Mouse (Mus musculus) lung, postnatal 0 days (tissue): ENCODE measurements around the gene Olfr389. TPM values are rescaled to one million over a fixed set of nuclear protein-coding genes. Genes with fewer than 3 reads are reported as not detected.

ENCODE experiments used
- ATAC-seq: fragments of 200-750 bp; cut with Nextera tagmentation; 2 replicates; pipeline ENCODE4 v1.8.0; 2017; ENCODE audit warnings: moderate library complexity
- DNase-seq: peaks from one replicate; pipeline ENCODE4 v3.0.0-alpha.2; 2016; ENCODE audit warnings: low spot score
- H3K27ac ChIP-seq: fragments of 300-500 bp; sonication (generic); 2 replicates; pipeline ENCODE4 v1.5.1; 2014; ENCODE audit warnings: antibody characterized with exemption, mild to moderate bottlenecking, low read length, mixed read lengths
- H3K27me3 ChIP-seq: fragments of 300-500 bp; sonication (generic); replicated peaks from 2 replicates; pipeline ENCODE4 v1.6.1; 2014; ENCODE audit warnings: low read length, mixed read lengths; ENCODE audit not compliant: insufficient read depth
- H3K36me3 ChIP-seq: fragments of 300-500 bp; sonication (generic); 2 replicates; pipeline ENCODE4 v1.6.1; 2014; ENCODE audit warnings: low read length, mixed read lengths; ENCODE audit not compliant: insufficient read depth
- H3K4me1 ChIP-seq: fragments of 300-500 bp; sonication (generic); 2 replicates; pipeline ENCODE4 v1.6.1; 2014; ENCODE audit warnings: antibody characterized with exemption, low read depth, low read length, mixed read lengths; ENCODE audit not compliant: insufficient read depth
- H3K4me2 ChIP-seq: fragments of 300-500 bp; sonication (generic); replicated peaks from 2 replicates; pipeline ENCODE4 v1.6.1; 2014; ENCODE audit warnings: low read depth, mild to moderate bottlenecking, low read length, moderate library complexity, mixed read lengths
- H3K4me3 ChIP-seq: fragments of 300-500 bp; sonication (generic); 2 replicates; pipeline ENCODE4 v1.5.1; 2014; ENCODE audit warnings: low read depth, low read length
- H3K9ac ChIP-seq: fragments of 300-500 bp; sonication (generic); replicated peaks from 2 replicates; pipeline ENCODE4 v1.6.1; 2014; ENCODE audit warnings: low read depth, mild to moderate bottlenecking
- H3K9me3 ChIP-seq: fragments of 300-500 bp; sonication (generic); 2 replicates; pipeline ENCODE4 v1.6.1; 2016; ENCODE audit warnings: low read length, mixed read lengths
- CTCF ChIP-seq: IDR thresholded peaks from 2 replicates; pipeline ENCODE4 v1.5.1; 2016; ENCODE audit warnings: antibody characterized with exemption, mild to moderate bottlenecking
- EP300 ChIP-seq: IDR thresholded peaks from 2 replicates; pipeline ENCODE4 v1.6.1; 2016; ENCODE audit warnings: antibody characterized with exemption, mild to moderate bottlenecking, control low read depth
- WGBS: fragments of 180-500 bp; shearing (Covaris S2); extraction: QIAGEN DNeasy Blood & Tissue Kit; methylation state at CpG from one replicate; pipeline ENCODE4 v1.1.7; 2014; 5-methylcytosine and 5-hydroxymethylcytosine counted together
- polyA plus RNA-seq: library from polyadenylated mRNA; unstranded; fragments of >200 nt; fragmentation: Nextera tagmentation; extraction: Ambion mirVana; gene quantifications from 2 replicates; pipeline ENCODE4 v1.2.1, GENCODE M21; 2015

The Olfr389 gene
- polyA plus RNA-seq = not detected in 2 replicates

DNA sequence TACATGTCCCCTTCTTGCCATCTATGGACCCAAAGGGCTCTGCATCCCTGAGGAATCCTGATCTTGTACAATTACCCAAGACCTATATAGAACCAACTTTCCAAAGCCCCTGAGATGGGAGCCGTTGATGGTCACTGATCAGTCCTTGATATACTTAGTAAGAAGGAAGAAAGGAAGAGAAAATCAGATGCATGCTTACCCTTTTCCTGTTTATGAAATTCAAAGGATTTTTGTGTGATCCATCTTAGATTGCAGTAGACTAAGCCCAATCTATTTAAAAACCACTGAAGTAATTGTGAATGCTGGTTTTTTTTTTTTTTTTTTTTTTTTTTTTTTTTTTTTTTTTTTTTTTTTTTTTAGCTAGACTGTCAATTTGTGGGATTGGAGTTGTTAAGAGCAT is at the start of gene Olfr389:
Gene Olfr389, minus strand, starts transcription at position 101 of the 400 bp plus-strand sequence.
- Histone ChIP-seq H3K9me3 (no peaks in the 10 kb centered on the region), H3K4me2 (no peak within 1 kb of the TSS), H3K36me3 (no peaks in the 10 kb centered on the region), H3K27me3 (no peaks in the 10 kb centered on the region), H3K9ac (no peak within 1 kb of the TSS), H3K27ac (no peak within 1 kb of the TSS), H3K4me1 (no peaks in the 10 kb centered on the region), H3K4me3 (no peak within 1 kb of the TSS)
- no peak for TF ChIP-seq EP300
- TF ChIP-seq CTCF = no peak
- no peak for DNase-seq
- WGBS = 81% methylated on average over 1 of the region's 1 CpGs
- ATAC-seq = no peak

GRCm38 (mm10) chr11:73816949-73817348 is 36.4 kb upstream of the Olfr389 start, which contains the start of gene Olfr392:
Olfr392 (minus strand) TSS chr11:73817049.
- no peak for ATAC-seq
- TF ChIP-seq EP300 = no peak
- TF ChIP-seq CTCF = no peak

GRCm38 (mm10) chr11:73802952-73803351 is 22.4 kb upstream of the Olfr389 start, which contains the start of gene Olfr391-ps:
Olfr391-ps (minus strand) TSS chr11:73803052.
- Histone ChIP-seq H3K36me3 (no peaks in the 10 kb centered on the region), H3K4me1 (no peaks in the 10 kb centered on the region), H3K9ac (no peak within 1 kb of the TSS), H3K9me3 (no peaks in the 10 kb centered on the region), H3K4me3 (no peak within 1 kb of the TSS), H3K27ac (no peak within 1 kb of the TSS), H3K4me2 (no peak within 1 kb of the TSS), H3K27me3 (no peaks in the 10 kb centered on the region)
- TF ChIP-seq EP300 = no peak
- TF ChIP-seq CTCF = no peak
- ATAC-seq (no peak), DNase-seq (no peak)
- 13% methylated on average over 1 of the region's 1 CpGs for WGBS

More at GRCm38 (mm10) chr11:73816949-73817348, 36.4 kb upstream of the Olfr389 start, which contains the start of gene Olfr392:
- Histone ChIP-seq H3K27ac (no peak within 1 kb of the TSS), H3K4me1 (no peaks in the 10 kb centered on the region), H3K9me3 (no peaks in the 10 kb centered on the region), H3K9ac (no peak within 1 kb of the TSS), H3K36me3 (no peaks in the 10 kb centered on the region), H3K4me3 (no peak within 1 kb of the TSS), H3K27me3 (no peaks in the 10 kb centered on the region), H3K4me2 (no peak within 1 kb of the TSS)
- 85% methylated on average over 1 of the region's 1 CpGs for WGBS
- DNase-seq = no peak

- ATAC-seq (no peak), DNase-seq (no peak)
- no peaks in the 10 kb centered on the region for H3K36me3 ChIP-seq
- H3K9ac ChIP-seq = no peak within 1 kb of the TSS
- TF ChIP-seq CTCF (no peak), EP300 (no peak)
- WGBS = 52% methylated on average over 1 of the region's 1 CpGs
- no peak within 1 kb of the TSS for H3K27ac ChIP-seq
- no peak within 1 kb of the TSS for H3K4me3 ChIP-seq
- H3K9me3 ChIP-seq = no peaks in the 10 kb centered on the region
- H3K4me2 ChIP-seq = no peak within 1 kb of the TSS
- no peaks in the 10 kb centered on the region for H3K27me3 ChIP-seq
- no peaks in the 10 kb centered on the region for H3K4me1 ChIP-seq
Measured at GRCm38 (mm10) chr11:73782664-73783063, 2.2 kb upstream of the Olfr389 start, which contains the start of gene Olfr390. Olfr390 (plus strand) TSS chr11:73782964.

DNA sequence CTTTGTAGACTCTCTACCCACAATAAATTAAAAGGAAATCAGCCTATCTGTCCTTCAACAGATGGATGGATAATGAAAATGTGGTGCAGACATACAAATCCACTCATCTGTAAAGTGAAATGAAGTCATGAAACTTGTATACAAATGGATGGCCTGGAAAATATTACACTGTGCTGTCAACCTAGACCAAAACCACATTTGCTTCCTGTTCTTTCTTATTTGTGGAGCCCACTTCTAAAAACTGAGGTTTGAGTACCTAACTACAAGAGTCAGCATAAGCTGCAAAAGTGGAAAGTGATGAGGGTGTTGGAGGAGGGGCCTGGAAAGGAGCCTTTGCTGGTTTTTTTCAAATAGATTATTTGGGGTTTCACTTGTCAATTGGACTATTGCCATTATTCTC is 21.4 kb downstream of the Olfr389 start:
- H3K4me1 ChIP-seq = no peaks in the 10 kb centered on the region
- no peaks in the 10 kb centered on the region for H3K27me3 ChIP-seq
- ATAC-seq (no peak), DNase-seq (no peak)
- H3K9ac ChIP-seq = no peak overlapping the region
- H3K9me3 ChIP-seq = no peaks in the 10 kb centered on the region
- H3K36me3 ChIP-seq = no peaks in the 10 kb centered on the region
- H3K4me3 ChIP-seq = no peak overlapping the region
- no peak overlapping the region for H3K27ac ChIP-seq
- no peak overlapping the region for H3K4me2 ChIP-seq
- TF ChIP-seq CTCF (no peak), EP300 (no peak)

Other genes starting within 250 kb of the Olfr389 start
- not detected in 2 replicates for gene Olfr385, start 187.7 kb downstream of the Olfr389 start, polyA plus RNA-seq
- gene Olfr384, start 182.1 kb downstream of the Olfr389 start, polyA plus RNA-seq = not detected in 2 replicates
- gene Zfp735, start 91.9 kb downstream of the Olfr389 start, polyA plus RNA-seq = not detected in 2 replicates
- gene Olfr390, start 2.3 kb upstream of the Olfr389 start, polyA plus RNA-seq = not detected in 2 replicates
- not detected in 2 replicates for gene Olfr391-ps, start 22.3 kb upstream of the Olfr389 start, polyA plus RNA-seq
- not detected in 2 replicates for gene Olfr392, start 36.3 kb upstream of the Olfr389 start, polyA plus RNA-seq
- not detected in 2 replicates for gene Olfr393, start 70.7 kb upstream of the Olfr389 start, polyA plus RNA-seq
- not detected in 2 replicates for gene Olfr394, start 110.1 kb upstream of the Olfr389 start, polyA plus RNA-seq
- not detected in 2 replicates for gene Olfr395, start 128.6 kb upstream of the Olfr389 start, polyA plus RNA-seq
- not detected in 2 replicates for gene Olfr23, start 156.0 kb upstream of the Olfr389 start, polyA plus RNA-seq
- not detected in 2 replicates for gene Olfr397, start 180.1 kb upstream of the Olfr389 start, polyA plus RNA-seq
- not detected in 2 replicates for gene Olfr398, start 209.7 kb upstream of the Olfr389 start, polyA plus RNA-seq